Mouse (Mus musculus): ENCODE measurements around the gene Nt5c3b. TPM values are rescaled to one million over a fixed set of nuclear protein-coding genes. Genes with fewer than 3 reads are reported as not detected.

Nt5c3b gene
- polyA plus RNA-seq, 1 experiment from 2014 or later: 108 TPM

GRCm38 (mm10) chr11:100399320-100399719, 42.3 kb downstream of the Nt5c3b start:
- Histone ChIP-seq H3K4me2 (ENCODE audit: low read depth, low read length) (no peak overlapping the region), H3K4me1 (ENCODE audit: control insufficient read depth, insufficient read depth, low read length) (peaks cover 28% of the 10 kb centered on the region)

GRCm38 (mm10) chr11:100398517-100398916, 43.1 kb downstream of the Nt5c3b start:
- no peaks in the 10 kb centered on the region for H3K9me3 ChIP-seq (ENCODE audit: control insufficient read depth, low read length)
- H3K27me3 ChIP-seq (replicated peaks; ENCODE audit: control insufficient read depth, insufficient read depth, low read length): no peaks in the 10 kb centered on the region
- 0 out of 2 replicates have a peak overlapping the region, but pooled peaks have one; percentile 79 for H3K4me3 ChIP-seq (ENCODE audit: low read depth, low read length)
- H3K9ac ChIP-seq (ENCODE audit: low read depth, low read length): no peak overlapping the region
- WGBS: 91% methylated on average over 7 of the region's 7 CpGs
- H3K27ac ChIP-seq (replicated peaks; ENCODE audit: low read depth, low read length): peak overlapping the region; percentile 55
- no peak for ATAC-seq (ENCODE audit: low read depth)
- peaks cover 31% of the 10 kb centered on the region for H3K4me1 ChIP-seq (ENCODE audit: control insufficient read depth, insufficient read depth, low read length)
- no peaks in the 10 kb centered on the region for H3K36me3 ChIP-seq (ENCODE audit: control insufficient read depth, insufficient read depth, low read length)
- DNase-seq (ENCODE audit: low spot score): no peak
- peak overlapping the region; percentile 77; the same call in 1 of the 2 replicates for H3K4me2 ChIP-seq (ENCODE audit: low read depth, low read length)

More at GRCm38 (mm10) chr11:100399320-100399719, 42.3 kb downstream of the Nt5c3b start:
- WGBS: 55% methylated on average over 8 of the region's 9 CpGs
- H3K27ac ChIP-seq (replicated peaks; ENCODE audit: low read depth, low read length): peak overlapping the region; percentile 39; the same call in 1 of the 2 replicates
- H3K9me3 ChIP-seq (ENCODE audit: control insufficient read depth, low read length): no peaks in the 10 kb centered on the region
- H3K27me3 ChIP-seq (replicated peaks; ENCODE audit: control insufficient read depth, insufficient read depth, low read length): no peaks in the 10 kb centered on the region
- no peak overlapping the region for H3K9ac ChIP-seq (ENCODE audit: low read depth, low read length)
- no peak for ATAC-seq (ENCODE audit: low read depth)
- no peaks in the 10 kb centered on the region for H3K36me3 ChIP-seq (ENCODE audit: control insufficient read depth, insufficient read depth, low read length)
- DNase-seq (ENCODE audit: low spot score): peak; percentile 48
- no peak overlapping the region for H3K4me3 ChIP-seq (ENCODE audit: low read depth, low read length)

- ATAC-seq (ENCODE audit: low read depth) (peak; percentile 98), DNase-seq (ENCODE audit: low spot score) (peak; percentile 99)
- peak within 1 kb of the TSS; percentile 86 for H3K27ac ChIP-seq (replicated peaks; ENCODE audit: low read depth, low read length)
- H3K27me3 ChIP-seq (replicated peaks; ENCODE audit: control insufficient read depth, insufficient read depth, low read length): no peaks in the 10 kb centered on the region
- no peaks in the 10 kb centered on the region for H3K9me3 ChIP-seq (ENCODE audit: control insufficient read depth, low read length)
- 2% methylated on average over 16 of the region's 37 CpGs for WGBS
- peaks cover 31% of the 10 kb centered on the region for H3K4me1 ChIP-seq (ENCODE audit: control insufficient read depth, insufficient read depth, low read length)
- H3K36me3 ChIP-seq (ENCODE audit: control insufficient read depth, insufficient read depth, low read length): no peaks in the 10 kb centered on the region
- peak within 1 kb of the TSS; percentile 80 for H3K9ac ChIP-seq (ENCODE audit: low read depth, low read length)
- peak within 1 kb of the TSS; percentile 77 for H3K4me2 ChIP-seq (ENCODE audit: low read depth, low read length)
- peak within 1 kb of the TSS; percentile 79 for H3K4me3 ChIP-seq (ENCODE audit: low read depth, low read length)
Measured at GRCm38 (mm10) chr11:100397600-100398389, 43.8 kb downstream of the Nt5c3b start, which contains the start of gene Jup. Gene Jup (minus strand): TSS chr11:100397763.

DNA sequence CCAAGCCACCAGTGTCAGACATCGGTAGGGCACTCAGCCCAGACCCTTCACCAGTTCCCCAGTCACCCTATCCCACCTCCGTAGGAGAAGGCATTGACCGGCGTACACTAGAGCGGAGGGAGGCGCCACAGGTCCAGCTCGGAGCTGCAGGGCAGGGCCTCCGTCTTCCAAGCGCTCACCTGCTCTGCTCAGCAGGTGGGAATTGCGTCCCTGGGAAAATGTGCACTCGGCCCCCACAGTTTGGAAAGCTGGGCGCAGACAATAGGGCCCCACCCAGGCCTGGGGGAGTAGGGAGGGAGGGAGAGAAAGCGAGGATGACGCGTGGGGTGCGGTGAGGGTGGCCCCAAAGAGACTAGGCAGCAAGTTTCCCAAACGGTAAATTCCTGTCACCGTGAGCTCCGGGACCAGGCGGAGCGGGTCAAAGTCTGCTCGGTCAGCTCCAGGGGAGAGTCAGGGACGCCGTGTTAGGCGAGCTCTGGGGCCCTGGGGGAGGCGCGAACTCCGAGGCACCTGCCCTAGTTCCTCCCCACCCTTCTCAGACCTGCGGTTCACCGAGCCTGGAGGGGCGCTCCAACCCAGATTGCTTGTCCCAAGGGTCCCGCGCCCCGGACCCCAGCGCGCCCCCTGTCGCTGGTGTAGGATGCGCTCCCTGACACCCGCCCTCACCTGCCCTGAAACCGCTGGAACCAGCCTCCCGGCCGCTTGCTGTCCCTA, 44.6 kb downstream of the Nt5c3b start:
- DNase-seq (ENCODE audit: low spot score) (peak; percentile 36), ATAC-seq (ENCODE audit: low read depth) (no peak; the same call in none of the 2 replicates)
- peak overlapping the region; percentile 77 for H3K4me2 ChIP-seq (ENCODE audit: low read depth, low read length)
- H3K4me1 ChIP-seq (ENCODE audit: control insufficient read depth, insufficient read depth, low read length): peaks cover 31% of the 10 kb centered on the region
- H3K9me3 ChIP-seq (ENCODE audit: control insufficient read depth, low read length): no peaks in the 10 kb centered on the region
- 4% methylated on average over 29 of the region's 42 CpGs for WGBS
- no peaks in the 10 kb centered on the region for H3K27me3 ChIP-seq (replicated peaks; ENCODE audit: control insufficient read depth, insufficient read depth, low read length)
- no peaks in the 10 kb centered on the region for H3K36me3 ChIP-seq (ENCODE audit: control insufficient read depth, insufficient read depth, low read length)
- peak overlapping the region; percentile 86 for H3K27ac ChIP-seq (replicated peaks; ENCODE audit: low read depth, low read length)
- peak overlapping the region; percentile 79 for H3K4me3 ChIP-seq (ENCODE audit: low read depth, low read length)
- peak overlapping the region; percentile 80 for H3K9ac ChIP-seq (ENCODE audit: low read depth, low read length)

DNA sequence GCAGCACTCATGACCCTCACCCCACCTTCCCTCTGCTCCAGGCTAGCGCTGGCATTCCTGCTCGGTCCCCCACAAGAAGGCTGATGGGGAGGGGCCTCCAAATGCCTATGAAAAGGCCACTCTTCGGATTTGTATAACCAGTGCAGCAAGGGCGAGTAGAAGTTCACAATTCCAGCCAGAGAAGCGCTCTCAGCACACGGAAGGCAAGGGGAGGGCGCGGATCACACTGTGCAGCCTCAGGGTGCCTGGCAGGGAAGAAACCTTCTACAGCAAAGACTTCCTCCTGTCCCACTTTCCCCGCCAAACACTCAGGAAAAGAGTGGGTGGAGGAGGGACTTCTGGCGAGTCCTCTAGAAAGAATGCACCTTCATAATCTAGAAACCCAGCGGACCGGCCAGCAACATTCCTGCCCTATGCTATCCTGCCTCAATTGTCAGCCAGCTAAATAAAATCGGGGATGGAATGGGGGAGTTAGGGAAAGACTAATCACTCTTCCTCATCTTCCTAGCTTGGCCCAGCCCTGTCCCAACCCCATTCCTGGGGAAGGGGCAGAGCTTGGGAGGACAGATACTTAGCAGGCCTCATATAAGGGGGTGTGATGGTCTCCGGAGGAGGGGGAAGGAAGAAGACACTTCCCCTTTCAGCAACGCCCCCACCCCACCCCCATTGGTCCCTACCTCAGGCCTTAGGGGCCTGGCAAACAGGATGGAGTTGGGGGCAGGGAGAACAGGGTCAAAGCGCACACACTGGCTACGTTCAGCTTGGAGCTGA, 45.6 kb downstream of the Nt5c3b start:
- Histone ChIP-seq H3K27ac (replicated peaks; ENCODE audit: low read depth, low read length) (peak overlapping the region; percentile 86), H3K9ac (ENCODE audit: low read depth, low read length) (peak overlapping the region; percentile 80), H3K4me3 (ENCODE audit: low read depth, low read length) (peak overlapping the region; percentile 79), H3K4me2 (ENCODE audit: low read depth, low read length) (peak overlapping the region; percentile 77), H3K27me3 (replicated peaks; ENCODE audit: control insufficient read depth, insufficient read depth, low read length) (no peaks in the 10 kb centered on the region), H3K9me3 (ENCODE audit: control insufficient read depth, low read length) (no peaks in the 10 kb centered on the region), H3K36me3 (ENCODE audit: control insufficient read depth, insufficient read depth, low read length) (no peaks in the 10 kb centered on the region), H3K4me1 (ENCODE audit: control insufficient read depth, insufficient read depth, low read length) (peaks cover 32% of the 10 kb centered on the region)
- DNase-seq (ENCODE audit: low spot score) (peak; percentile 35), ATAC-seq (ENCODE audit: low read depth) (no peak)
- 30% methylated on average over 17 of the region's 17 CpGs for WGBS

DNA sequence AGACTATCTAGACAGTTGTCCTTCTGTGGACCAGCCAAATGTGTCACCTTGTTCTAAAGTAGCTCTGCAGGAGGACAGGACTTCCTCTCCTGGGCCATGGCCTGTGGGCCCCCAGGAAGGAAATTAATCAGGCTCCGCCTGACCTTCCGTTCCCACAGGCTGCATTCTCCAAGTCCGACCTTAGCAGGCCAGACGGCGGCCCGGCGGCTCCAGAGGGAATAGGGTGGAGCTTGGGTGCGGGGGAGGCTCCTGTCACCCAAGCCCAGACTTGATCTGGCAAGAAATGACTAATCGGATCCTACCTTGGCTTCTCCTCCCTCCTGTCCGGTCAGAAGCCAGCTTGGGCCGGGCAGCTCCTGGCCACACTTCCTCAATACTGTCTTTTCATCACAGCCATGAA, 46.4 kb downstream of the Nt5c3b start:
- WGBS: 38% methylated on average over 11 of the region's 11 CpGs
- Histone ChIP-seq H3K4me1 (ENCODE audit: control insufficient read depth, insufficient read depth, low read length) (peaks cover 38% of the 10 kb centered on the region), H3K36me3 (ENCODE audit: control insufficient read depth, insufficient read depth, low read length) (no peaks in the 10 kb centered on the region)

DNA sequence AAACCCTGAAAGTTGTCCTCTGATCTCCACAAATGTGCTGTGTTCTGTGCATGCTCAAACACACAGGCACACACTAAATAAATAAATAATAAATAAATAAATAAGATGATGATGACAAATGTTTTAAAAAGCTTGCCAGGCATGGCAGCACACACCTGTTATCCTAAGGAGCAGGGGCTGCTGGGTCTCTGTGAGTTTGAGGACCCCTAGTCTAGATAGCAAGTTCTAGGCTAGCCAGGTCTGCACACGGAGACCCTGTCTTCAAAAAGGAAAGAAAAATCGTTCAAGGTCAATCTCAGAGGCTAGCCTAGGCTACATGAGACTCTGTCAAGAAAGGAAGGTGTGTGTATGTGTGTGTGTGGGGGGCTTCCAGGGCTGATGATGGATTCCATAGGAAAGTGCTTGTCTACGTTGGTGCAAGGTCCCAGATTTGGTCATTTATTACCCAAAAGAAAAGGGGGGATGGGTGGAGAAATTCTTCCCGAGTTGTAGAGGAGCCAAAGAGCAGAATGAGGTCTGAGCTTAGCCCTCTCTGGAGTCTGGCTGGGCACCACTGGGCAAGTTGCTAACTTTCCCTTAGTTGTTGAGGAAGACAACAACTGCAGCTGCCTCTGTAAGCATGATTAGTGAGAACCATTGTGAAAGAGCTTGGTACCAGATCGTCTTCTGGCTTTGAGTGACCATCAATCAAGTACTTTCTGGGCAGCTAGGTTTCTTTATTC, 47.1 kb downstream of the Nt5c3b start:
- Histone ChIP-seq H3K27ac (replicated peaks; ENCODE audit: low read depth, low read length) (no peak overlapping the region), H3K4me3 (ENCODE audit: low read depth, low read length) (no peak overlapping the region)

More for the DNA sequence above, 46.4 kb downstream of the Nt5c3b start:
- Histone ChIP-seq H3K9ac (ENCODE audit: low read depth, low read length) (no peak overlapping the region), H3K9me3 (ENCODE audit: control insufficient read depth, low read length) (no peaks in the 10 kb centered on the region), H3K27me3 (replicated peaks; ENCODE audit: control insufficient read depth, insufficient read depth, low read length) (no peaks in the 10 kb centered on the region), H3K27ac (replicated peaks; ENCODE audit: low read depth, low read length) (no peak overlapping the region), H3K4me2 (ENCODE audit: low read depth, low read length) (peak overlapping the region; percentile 77), H3K4me3 (ENCODE audit: low read depth, low read length) (peak overlapping the region; percentile 79)
- ATAC-seq (ENCODE audit: low read depth) (no peak), DNase-seq (ENCODE audit: low spot score) (no peak)

GRCm38 (mm10) chr11:100393733-100394132, 47.9 kb downstream of the Nt5c3b start:
- ATAC-seq (ENCODE audit: low read depth): no peak
- WGBS: 74% methylated on average over 7 of the region's 7 CpGs
- H3K4me2 ChIP-seq (ENCODE audit: low read depth, low read length): peak overlapping the region; percentile 23
- H3K9ac ChIP-seq (ENCODE audit: low read depth, low read length): no peak overlapping the region
- peak; percentile 50 for DNase-seq (ENCODE audit: low spot score)
- H3K27me3 ChIP-seq (replicated peaks; ENCODE audit: control insufficient read depth, insufficient read depth, low read length): no peaks in the 10 kb centered on the region
- no peaks in the 10 kb centered on the region for H3K36me3 ChIP-seq (ENCODE audit: control insufficient read depth, insufficient read depth, low read length)
- H3K27ac ChIP-seq (replicated peaks; ENCODE audit: low read depth, low read length): no peak overlapping the region
- H3K9me3 ChIP-seq (ENCODE audit: control insufficient read depth, low read length): no peaks in the 10 kb centered on the region
- H3K4me3 ChIP-seq (ENCODE audit: low read depth, low read length): no peak overlapping the region
- H3K4me1 ChIP-seq (ENCODE audit: control insufficient read depth, insufficient read depth, low read length): peaks cover 44% of the 10 kb centered on the region

More for the DNA sequence above, 47.1 kb downstream of the Nt5c3b start:
- Histone ChIP-seq H3K4me2 (ENCODE audit: low read depth, low read length) (peak overlapping the region; percentile 77), H3K27me3 (replicated peaks; ENCODE audit: control insufficient read depth, insufficient read depth, low read length) (no peaks in the 10 kb centered on the region), H3K9ac (ENCODE audit: low read depth, low read length) (no peak overlapping the region), H3K9me3 (ENCODE audit: control insufficient read depth, low read length) (no peaks in the 10 kb centered on the region), H3K4me1 (ENCODE audit: control insufficient read depth, insufficient read depth, low read length) (peaks cover 43% of the 10 kb centered on the region), H3K36me3 (ENCODE audit: control insufficient read depth, insufficient read depth, low read length) (no peaks in the 10 kb centered on the region)
- 71% methylated on average over 5 of the region's 5 CpGs for WGBS
- DNase-seq (ENCODE audit: low spot score) (no peak), ATAC-seq (ENCODE audit: low read depth) (no peak)
